Mouse (Mus musculus) heart, embryonic 11.5 days (tissue): ENCODE results near the gene Mrpl24. TPM values are rescaled to one million over a fixed set of nuclear protein-coding genes. Genes with fewer than 3 reads are reported as not detected.

Experiments used
- ATAC-seq: fragments of 200-750 bp; cut with Nextera tagmentation; replicated peaks from 2 replicates; pipeline ENCODE4 v1.8.0; 2017; ENCODE audit warnings: moderate library complexity; ENCODE audit not compliant: insufficient number of reproducible peaks, low FRiP score, low TSS enrichment
- H3K27ac ChIP-seq: fragments of 300-500 bp; sonication (generic); 2 replicates; pipeline ENCODE4 v1.5.1; 2014; ENCODE audit warnings: mild to moderate bottlenecking, low read depth, low read length
- H3K27me3 ChIP-seq: fragments of 300-500 bp; sonication (generic); 2 replicates; pipeline ENCODE4 v1.6.1; 2014; ENCODE audit warnings: mild to moderate bottlenecking, low read length, mixed read lengths; ENCODE audit not compliant: control insufficient read depth, insufficient read depth
- H3K36me3 ChIP-seq: fragments of 300-500 bp; sonication (generic); 2 replicates; pipeline ENCODE4 v1.6.1; 2014; ENCODE audit warnings: mild to moderate bottlenecking, low read length, moderate library complexity, mixed read lengths; ENCODE audit not compliant: control insufficient read depth, insufficient read depth
- H3K4me1 ChIP-seq: fragments of 300-500 bp; sonication (generic); 2 replicates; pipeline ENCODE4 v1.6.1; 2014; ENCODE audit warnings: low read length; ENCODE audit not compliant: control insufficient read depth, insufficient read depth
- H3K4me2 ChIP-seq: fragments of 300-500 bp; sonication (generic); 2 replicates; pipeline ENCODE4 v1.6.1; 2014; ENCODE audit warnings: mild to moderate bottlenecking, moderate library complexity
- H3K4me3 ChIP-seq: fragments of 300-500 bp; sonication (generic); 2 replicates; pipeline ENCODE4 v1.5.1; 2014; ENCODE audit warnings: low read depth, low read length
- H3K9ac ChIP-seq: fragments of 300-500 bp; sonication (generic); 2 replicates; pipeline ENCODE4 v1.6.1; 2014; ENCODE audit warnings: mild to moderate bottlenecking, low read depth, low read length, moderate library complexity
- H3K9me3 ChIP-seq: fragments of 300-500 bp; sonication (generic); replicated peaks from 2 replicates; pipeline ENCODE4 v1.6.1; 2016; ENCODE audit warnings: low read length; ENCODE audit not compliant: control insufficient read depth
- WGBS: fragments of 180-500 bp; shearing (Covaris S2); extraction: QIAGEN DNeasy Blood & Tissue Kit; methylation state at CpG from one replicate; pipeline ENCODE4 v1.1.7; 2014; ENCODE audit not compliant: insufficient replicate concordance; 5-methylcytosine and 5-hydroxymethylcytosine counted together
- polyA plus RNA-seq: library from polyadenylated mRNA; unstranded; fragments of >200 nt; fragmentation: Nextera tagmentation; extraction: Ambion mirVana; gene quantifications from 2 replicates; pipeline ENCODE4 v1.2.1, GENCODE M21; 2014

The Mrpl24 gene
- polyA plus RNA-seq, 1 experiment from 2014 or later = 67.3 TPM

DNA sequence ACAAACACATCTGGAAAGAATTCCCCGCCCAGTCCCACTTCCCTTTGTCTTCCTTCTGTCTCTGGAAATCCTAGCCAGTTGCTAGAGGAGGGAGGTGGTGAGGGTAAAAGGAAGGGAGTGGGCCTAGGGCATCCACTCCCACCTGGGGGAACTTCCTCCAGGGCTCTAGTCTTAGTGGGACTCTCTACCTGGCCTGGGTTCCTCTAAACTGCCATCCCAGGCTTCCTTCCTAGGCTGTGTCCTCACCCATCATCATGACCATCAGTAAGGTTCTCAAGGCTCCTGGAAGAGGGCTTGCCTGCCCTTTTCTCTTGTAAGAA lies 27.2 kb downstream of the Mrpl24 start:
- Histone ChIP-seq H3K27ac (no peak overlapping the region), H3K27me3 (peaks cover 54% of the 10 kb centered on the region), H3K4me1 (peaks cover 41% of the 10 kb centered on the region), H3K36me3 (peaks cover 7% of the 10 kb centered on the region; the same call in 1 of the 2 replicates), H3K9me3 (no peaks in the 10 kb centered on the region), H3K9ac (no peak overlapping the region), H3K4me3 (no peak overlapping the region), H3K4me2 (no peak overlapping the region)
- no peak for ATAC-seq
- WGBS = 7% methylated on average over 1 of the region's 1 CpGs

DNA sequence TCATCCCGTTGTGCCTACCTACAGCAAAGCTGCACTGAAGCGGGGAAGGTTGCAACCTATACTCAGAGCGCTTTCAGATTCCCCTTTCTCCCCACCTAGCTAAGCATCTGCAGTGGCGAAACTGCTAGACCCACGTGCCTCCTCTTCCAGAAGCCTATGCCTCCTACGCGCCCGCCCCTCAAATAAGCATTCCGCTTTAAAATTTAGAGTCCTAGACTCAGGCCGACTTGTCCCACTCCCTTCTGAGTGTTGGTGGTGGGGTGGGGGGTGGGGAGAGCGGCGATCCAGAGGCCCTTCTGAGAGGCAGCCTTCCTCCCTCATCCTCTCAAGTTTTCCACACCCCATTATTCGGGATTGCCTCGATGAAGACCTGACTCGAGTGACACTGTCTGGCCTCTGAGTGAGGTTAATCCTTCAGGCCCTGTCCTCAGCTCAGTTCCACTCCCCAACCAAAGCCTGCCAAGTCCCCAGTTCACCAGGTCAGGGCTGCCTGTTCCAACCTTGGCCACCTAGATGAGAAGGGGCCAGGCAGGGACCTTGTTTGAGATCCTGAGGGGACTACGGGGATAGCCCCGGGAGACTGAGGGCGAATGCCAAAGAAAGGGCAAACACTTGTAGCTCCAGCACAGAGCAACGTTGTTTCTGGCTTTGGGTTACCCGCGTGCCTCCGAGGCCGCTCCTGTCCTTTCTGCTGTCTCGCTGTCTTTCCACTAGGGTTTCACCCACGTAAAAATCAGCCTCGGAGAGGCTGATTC lies 27.9 kb downstream of the Mrpl24 start:
- no peak for ATAC-seq
- H3K36me3 ChIP-seq = peaks cover 4% of the 10 kb centered on the region; the same call in 1 of the 2 replicates
- WGBS = 5% methylated on average over 26 of the region's 26 CpGs
- peak overlapping the region; percentile 60 for H3K4me2 ChIP-seq
- no peak overlapping the region for H3K27ac ChIP-seq
- H3K27me3 ChIP-seq = peaks cover 56% of the 10 kb centered on the region
- H3K4me3 ChIP-seq = peak overlapping the region; percentile 26
- no peaks in the 10 kb centered on the region for H3K9me3 ChIP-seq
- H3K4me1 ChIP-seq = peaks cover 41% of the 10 kb centered on the region
- peak overlapping the region; percentile 54; the same call in 1 of the 2 replicates for H3K9ac ChIP-seq

DNA sequence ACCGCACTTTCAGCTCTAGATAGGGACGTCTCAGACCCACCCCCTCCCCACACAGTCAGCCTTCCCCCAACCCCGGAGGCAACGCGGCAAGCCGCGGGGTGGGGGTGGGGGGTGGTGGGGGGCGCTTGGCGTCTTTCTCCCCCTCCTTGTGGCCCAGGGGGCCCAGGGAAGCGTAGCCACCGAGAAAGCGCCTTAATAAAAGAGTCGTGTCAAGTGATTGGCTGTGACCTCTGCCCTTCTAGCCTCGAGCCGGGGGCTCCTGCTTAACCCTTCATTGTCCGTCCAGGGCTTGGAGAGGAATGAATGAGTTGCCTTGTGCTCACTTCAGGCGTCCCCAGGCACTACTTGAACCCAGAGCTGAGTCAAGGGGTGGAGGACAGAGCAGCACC lies 28.5 kb downstream of the Mrpl24 start:
- Histone ChIP-seq H3K36me3 (no peaks in the 10 kb centered on the region), H3K4me2 (peak overlapping the region; percentile 60), H3K9ac (peak overlapping the region; percentile 54), H3K4me1 (peaks cover 41% of the 10 kb centered on the region), H3K27ac (no peak overlapping the region), H3K27me3 (peaks cover 56% of the 10 kb centered on the region), H3K9me3 (no peaks in the 10 kb centered on the region), H3K4me3 (peak overlapping the region; percentile 26)
- WGBS = under 1% methylated on average over 17 of the region's 17 CpGs
- no peak for ATAC-seq

DNA sequence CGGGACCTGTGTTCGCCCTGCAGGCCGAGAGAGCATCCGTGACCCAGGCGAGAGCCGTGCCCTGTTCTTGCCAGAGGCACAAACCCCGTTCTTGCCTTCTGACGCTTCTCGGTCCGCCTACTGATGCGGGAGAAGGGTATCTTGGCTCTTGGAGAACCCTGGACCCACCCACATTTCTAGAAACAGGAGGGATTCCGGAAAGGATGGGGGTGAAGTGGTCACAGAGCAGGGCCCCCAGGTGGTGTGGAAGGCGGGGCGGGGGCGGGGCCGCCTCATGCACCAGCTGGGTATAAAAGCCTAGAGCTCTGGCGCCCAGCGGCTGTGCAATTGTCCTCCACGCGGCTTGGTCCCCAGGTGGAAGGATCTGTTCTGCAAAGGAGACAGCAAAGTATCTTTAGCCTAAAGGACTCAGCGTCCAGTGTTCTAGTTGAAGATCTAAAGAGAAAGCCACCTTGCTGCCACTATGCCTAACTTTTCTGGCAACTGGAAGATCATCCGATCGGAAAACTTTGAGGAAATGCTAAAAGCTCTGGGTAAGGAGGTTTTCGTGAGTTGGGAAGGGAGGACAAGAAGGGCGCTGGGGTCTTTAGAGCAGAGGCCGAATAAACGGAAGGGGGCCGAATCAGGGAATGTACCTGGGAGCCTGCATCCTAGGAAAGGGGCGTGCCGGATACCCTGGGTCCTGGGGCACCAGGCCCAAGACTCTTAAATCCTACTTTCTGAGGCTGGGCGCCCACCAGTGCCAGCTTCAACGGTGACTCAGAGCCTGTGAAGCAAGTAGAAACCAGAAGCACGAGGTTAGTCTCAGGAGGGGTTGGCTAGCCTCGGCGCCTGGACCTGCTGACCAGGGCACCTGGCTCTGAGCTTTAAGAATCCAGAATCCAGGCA lies 29.3 kb downstream of the Mrpl24 start, which contains the start of gene Crabp2:
TSS of gene Crabp2 (plus strand) at position 289 of the 888 bp plus-strand sequence.
- ATAC-seq = no peak
- 3% methylated on average over 35 of the region's 35 CpGs for WGBS
- H3K4me1 ChIP-seq = peaks cover 41% of the 10 kb centered on the region

DNA sequence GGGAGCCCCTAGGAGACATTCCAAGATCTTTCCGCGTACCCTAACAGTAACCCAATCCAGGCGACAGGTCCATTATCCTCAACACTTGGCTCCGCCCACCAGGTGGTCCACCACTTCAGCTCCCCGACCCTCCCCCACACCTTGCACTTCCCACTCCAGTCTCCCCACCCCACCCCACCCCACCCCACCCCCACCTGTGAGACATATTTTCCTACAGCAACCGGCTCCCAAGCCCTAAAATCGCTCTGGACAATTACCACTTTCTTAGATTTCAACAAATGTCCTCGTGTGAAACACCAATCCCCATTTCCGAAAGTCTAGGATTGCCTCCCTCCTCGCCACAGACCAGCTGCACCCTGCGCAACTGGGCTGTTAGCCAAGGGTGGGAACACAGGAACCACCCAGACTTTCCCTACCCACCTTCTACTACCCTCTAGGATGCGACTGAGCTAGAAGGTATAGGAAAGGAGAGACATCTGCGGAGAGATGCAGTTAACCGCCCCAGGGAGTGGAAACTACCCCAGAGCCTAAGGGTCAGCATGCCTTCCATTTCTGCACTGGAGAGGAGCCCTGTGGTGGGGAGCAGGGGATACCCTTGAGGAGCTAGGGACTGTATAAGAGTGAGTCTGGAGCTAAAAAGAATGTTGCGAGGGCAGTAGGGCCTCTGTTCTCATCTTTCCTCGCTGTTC lies 30.1 kb downstream of the Mrpl24 start:
- peaks cover 56% of the 10 kb centered on the region for H3K27me3 ChIP-seq
- peaks cover 40% of the 10 kb centered on the region for H3K4me1 ChIP-seq
- ATAC-seq = no peak
- peak overlapping the region; percentile 60 for H3K4me2 ChIP-seq
- peak overlapping the region; percentile 26 for H3K4me3 ChIP-seq
- H3K9ac ChIP-seq = no peak overlapping the region
- H3K36me3 ChIP-seq = no peaks in the 10 kb centered on the region
- H3K9me3 ChIP-seq = no peaks in the 10 kb centered on the region
- 7% methylated on average over 16 of the region's 16 CpGs for WGBS
- H3K27ac ChIP-seq = no peak overlapping the region

More for the DNA sequence above, 29.3 kb downstream of the Mrpl24 start, which contains the start of gene Crabp2:
- Histone ChIP-seq H3K4me2 (peak within 1 kb of the TSS; percentile 60), H3K36me3 (no peaks in the 10 kb centered on the region), H3K9me3 (no peaks in the 10 kb centered on the region), H3K9ac (peak within 1 kb of the TSS; percentile 54), H3K4me3 (peak within 1 kb of the TSS; percentile 26), H3K27ac (no peak within 1 kb of the TSS), H3K27me3 (peaks cover 56% of the 10 kb centered on the region)

DNA sequence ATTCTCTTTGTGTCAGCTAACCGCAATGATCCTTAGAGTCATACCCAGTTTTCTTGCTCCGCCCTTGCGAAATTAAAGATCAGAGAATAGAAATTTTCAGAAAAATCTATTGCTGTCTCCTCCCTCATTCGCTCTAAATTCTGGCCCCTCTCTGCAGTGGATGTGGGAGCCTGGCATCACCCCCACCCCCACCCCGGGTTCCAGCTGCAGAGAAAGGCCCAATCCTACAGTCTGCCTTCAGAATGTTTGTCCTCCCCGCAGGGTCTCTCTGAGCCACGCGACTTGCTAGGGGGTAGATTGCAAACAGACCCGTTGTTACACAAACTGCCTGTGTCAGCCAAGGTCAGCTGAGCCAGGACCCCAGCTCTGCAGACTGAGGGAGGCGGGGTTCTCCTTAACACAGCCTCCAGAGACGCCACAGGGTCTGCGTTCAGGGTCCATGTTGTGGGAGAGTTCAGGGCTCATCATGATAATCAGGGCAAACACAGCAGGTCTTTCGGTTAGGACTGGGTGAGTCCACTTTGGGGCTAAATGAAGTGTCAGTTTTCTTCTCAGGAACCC lies 30.7 kb downstream of the Mrpl24 start:
- no peak for ATAC-seq
- 9% methylated on average over 13 of the region's 13 CpGs for whole genome bisulfite sequencing
- H3K36me3 ChIP-seq = no peaks in the 10 kb centered on the region
- H3K9ac ChIP-seq = no peak overlapping the region
- no peaks in the 10 kb centered on the region for H3K9me3 ChIP-seq
- peaks cover 56% of the 10 kb centered on the region for H3K27me3 ChIP-seq
- H3K27ac ChIP-seq = no peak overlapping the region
- H3K4me2 ChIP-seq = peak overlapping the region; percentile 60
- no peak overlapping the region for H3K4me3 ChIP-seq
- H3K4me1 ChIP-seq = peaks cover 35% of the 10 kb centered on the region

DNA sequence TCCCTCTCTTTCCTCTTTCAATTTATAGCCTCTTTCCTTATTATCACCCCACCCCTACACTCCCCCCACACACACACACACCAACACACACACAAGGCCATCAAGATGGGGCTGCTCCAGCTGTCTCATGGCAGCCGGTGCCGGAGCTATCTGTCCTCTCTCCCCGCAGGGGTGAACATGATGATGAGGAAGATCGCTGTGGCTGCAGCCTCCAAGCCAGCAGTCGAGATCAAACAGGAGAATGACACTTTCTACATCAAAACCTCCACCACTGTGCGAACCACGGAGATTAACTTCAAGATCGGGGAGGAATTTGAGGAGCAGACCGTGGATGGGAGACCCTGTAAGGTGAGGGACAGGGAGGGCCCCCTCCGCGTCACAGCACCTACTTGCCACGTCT lies 32.6 kb downstream of the Mrpl24 start:
- peaks cover 47% of the 10 kb centered on the region for H3K27me3 ChIP-seq
- H3K36me3 ChIP-seq = no peaks in the 10 kb centered on the region
- H3K27ac ChIP-seq = no peak overlapping the region
- WGBS = 9% methylated on average over 12 of the region's 12 CpGs
- H3K4me1 ChIP-seq = peaks cover 30% of the 10 kb centered on the region
- peak overlapping the region; percentile 69 for H3K9ac ChIP-seq
- no peaks in the 10 kb centered on the region for H3K9me3 ChIP-seq
- ATAC-seq = no peak
- H3K4me2 ChIP-seq = peak overlapping the region; percentile 84
- H3K4me3 ChIP-seq = peak overlapping the region; percentile 46

DNA sequence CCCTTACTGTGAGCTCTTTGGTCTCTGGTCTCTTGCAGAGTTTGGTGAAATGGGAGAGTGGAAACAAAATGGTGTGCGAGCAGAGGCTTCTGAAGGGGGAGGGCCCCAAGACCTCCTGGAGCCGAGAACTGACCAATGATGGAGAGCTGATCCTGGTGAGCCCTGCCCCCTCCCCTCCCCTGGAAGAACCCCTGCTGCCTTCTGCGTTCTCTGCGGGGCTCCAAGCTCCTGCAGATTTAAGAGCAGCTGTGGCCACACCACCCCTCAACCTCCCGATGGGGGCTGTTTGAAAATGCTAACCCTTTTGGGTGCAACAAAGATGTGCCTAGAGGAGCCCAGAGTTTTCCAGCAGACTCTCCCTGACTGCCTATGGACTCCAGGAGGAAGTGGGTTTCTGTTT lies 33.1 kb downstream of the Mrpl24 start:
- Histone ChIP-seq H3K9ac (peak overlapping the region; percentile 69), H3K27me3 (peaks cover 42% of the 10 kb centered on the region), H3K9me3 (no peaks in the 10 kb centered on the region), H3K4me2 (peak overlapping the region; percentile 84), H3K4me1 (peaks cover 25% of the 10 kb centered on the region), H3K36me3 (no peaks in the 10 kb centered on the region), H3K4me3 (peak overlapping the region; percentile 46), H3K27ac (no peak overlapping the region)
- WGBS = 2% methylated on average over 5 of the region's 5 CpGs
- peak; percentile 63; the same call in 1 of the 2 replicates for ATAC-seq
